Mouse (Mus musculus): Measurements from ENCODE around the gene Fmn2. TPM values are rescaled to one million over a fixed set of nuclear protein-coding genes. Genes with fewer than 3 reads are reported as not detected.

Fmn2 gene
- polyA plus RNA-seq, 1 experiment from 2014 or later: 9.6 TPM

GRCm38 (mm10) chr1:174719729-174720458 is 218.3 kb downstream of the Fmn2 start:
- H3K9me3 ChIP-seq (ENCODE audit: control insufficient read depth, low read length): no peaks in the 10 kb centered on the region
- ATAC-seq (ENCODE audit: low FRiP score) (peak; percentile 62; the same call in 1 of the 2 replicates), DNase-seq (ENCODE audit: low spot score) (no peak)
- H3K27me3 ChIP-seq (ENCODE audit: control insufficient read depth, insufficient read depth, low read length): no peaks in the 10 kb centered on the region
- H3K4me1 ChIP-seq (replicated peaks; ENCODE audit: control insufficient read depth, insufficient read depth, low read length): no peaks in the 10 kb centered on the region
- no peak overlapping the region for H3K9ac ChIP-seq
- no peak overlapping the region for H3K4me2 ChIP-seq (replicated peaks)
- 78% methylated on average over 12 of the region's 12 CpGs for WGBS
- peaks cover 14% of the 10 kb centered on the region for H3K36me3 ChIP-seq (replicated peaks; ENCODE audit: control insufficient read depth, insufficient read depth)
- no peak overlapping the region for H3K27ac ChIP-seq
- no peak overlapping the region for H3K4me3 ChIP-seq (replicated peaks; ENCODE audit: low read length)

DNA sequence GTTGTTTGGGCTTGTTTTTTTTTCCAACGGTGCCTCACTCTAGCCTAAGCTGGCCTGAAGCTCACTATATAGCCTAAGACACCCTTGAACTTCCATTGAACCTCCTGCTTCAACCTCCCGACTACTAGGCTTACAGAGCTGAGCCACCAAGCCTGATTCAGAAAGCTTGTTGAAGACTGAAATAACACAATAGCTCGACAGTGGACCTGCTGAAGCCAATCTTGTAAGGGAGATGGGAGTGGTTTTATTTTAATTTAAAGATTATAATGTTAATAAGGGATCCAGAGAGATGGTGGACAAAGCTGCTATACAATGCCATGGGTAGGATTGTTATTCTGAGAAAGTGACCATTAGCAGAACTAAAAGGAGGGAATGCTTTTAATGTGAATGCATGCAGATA is 227.1 kb downstream of the Fmn2 start:
- H3K27me3 ChIP-seq (ENCODE audit: control insufficient read depth, insufficient read depth, low read length): no peaks in the 10 kb centered on the region
- no peak overlapping the region for H3K27ac ChIP-seq
- no peaks in the 10 kb centered on the region for H3K36me3 ChIP-seq (replicated peaks; ENCODE audit: control insufficient read depth, insufficient read depth)
- H3K4me2 ChIP-seq (replicated peaks): no peak overlapping the region
- no peaks in the 10 kb centered on the region for H3K4me1 ChIP-seq (replicated peaks; ENCODE audit: control insufficient read depth, insufficient read depth, low read length)
- no peak for DNase-seq (ENCODE audit: low spot score)
- no peaks in the 10 kb centered on the region for H3K9me3 ChIP-seq (ENCODE audit: control insufficient read depth, low read length)
- no peak overlapping the region for H3K4me3 ChIP-seq (replicated peaks; ENCODE audit: low read length)
- WGBS: 88% methylated on average over 3 of the region's 3 CpGs
- ATAC-seq (ENCODE audit: low FRiP score): no peak
- no peak overlapping the region for H3K9ac ChIP-seq

DNA sequence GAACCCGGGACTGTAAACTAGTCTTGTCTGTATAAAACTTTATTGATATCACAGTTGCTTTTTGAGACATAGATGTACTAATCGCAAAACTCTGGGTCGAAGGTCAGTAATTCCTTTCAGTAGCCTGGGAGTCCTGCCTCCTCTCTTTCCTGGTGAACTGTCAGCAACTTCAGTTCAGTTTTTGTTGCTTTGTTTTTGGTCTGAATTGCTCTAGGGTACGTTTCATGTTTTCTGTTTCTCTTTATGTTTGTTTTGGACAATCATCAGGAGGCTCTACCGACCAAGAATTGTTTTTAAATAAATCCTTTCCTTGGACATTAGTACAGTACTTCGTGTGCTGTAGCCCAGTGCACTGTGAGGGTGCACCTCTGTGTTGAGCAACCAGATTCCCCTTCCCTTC is 231.1 kb downstream of the Fmn2 start:
- H3K4me1 ChIP-seq (replicated peaks; ENCODE audit: control insufficient read depth, insufficient read depth, low read length): no peaks in the 10 kb centered on the region
- H3K27me3 ChIP-seq (ENCODE audit: control insufficient read depth, insufficient read depth, low read length): no peaks in the 10 kb centered on the region
- no peak overlapping the region for H3K9ac ChIP-seq
- no peak for ATAC-seq (ENCODE audit: low FRiP score)
- 80% methylated on average over 6 of the region's 6 CpGs for WGBS
- no peak overlapping the region for H3K4me2 ChIP-seq (replicated peaks)
- no peak for DNase-seq (ENCODE audit: low spot score)
- no peak overlapping the region for H3K4me3 ChIP-seq (replicated peaks; ENCODE audit: low read length)
- no peaks in the 10 kb centered on the region for H3K9me3 ChIP-seq (ENCODE audit: control insufficient read depth, low read length)
- H3K27ac ChIP-seq: no peak overlapping the region
- H3K36me3 ChIP-seq (replicated peaks; ENCODE audit: control insufficient read depth, insufficient read depth): no peaks in the 10 kb centered on the region

- Histone ChIP-seq H3K27me3 (ENCODE audit: control insufficient read depth, insufficient read depth, low read length) (no peaks in the 10 kb centered on the region), H3K9ac (no peak overlapping the region), H3K4me3 (replicated peaks; ENCODE audit: low read length) (no peak overlapping the region), H3K27ac (no peak overlapping the region), H3K4me2 (replicated peaks) (no peak overlapping the region), H3K4me1 (replicated peaks; ENCODE audit: control insufficient read depth, insufficient read depth, low read length) (no peaks in the 10 kb centered on the region), H3K9me3 (ENCODE audit: control insufficient read depth, low read length) (no peaks in the 10 kb centered on the region), H3K36me3 (replicated peaks; ENCODE audit: control insufficient read depth, insufficient read depth) (no peaks in the 10 kb centered on the region)
- ATAC-seq (ENCODE audit: low FRiP score) (no peak), DNase-seq (ENCODE audit: low spot score) (no peak)
- WGBS: 94% methylated on average over 8 of the region's 8 CpGs
Observed at GRCm38 (mm10) chr1:174738958-174739357, 237.3 kb downstream of the Fmn2 start.

- no peak for DNase-seq (ENCODE audit: low spot score)
- Histone ChIP-seq H3K9ac (no peak overlapping the region), H3K4me2 (replicated peaks) (no peak overlapping the region), H3K27ac (no peak overlapping the region), H3K36me3 (replicated peaks; ENCODE audit: control insufficient read depth, insufficient read depth) (no peaks in the 10 kb centered on the region), H3K4me3 (replicated peaks; ENCODE audit: low read length) (no peak overlapping the region), H3K9me3 (ENCODE audit: control insufficient read depth, low read length) (no peaks in the 10 kb centered on the region), H3K27me3 (ENCODE audit: control insufficient read depth, insufficient read depth, low read length) (no peaks in the 10 kb centered on the region), H3K4me1 (replicated peaks; ENCODE audit: control insufficient read depth, insufficient read depth, low read length) (no peaks in the 10 kb centered on the region)
- ATAC-seq (ENCODE audit: low FRiP score): no peak
- WGBS: 82% methylated on average over 2 of the region's 2 CpGs
Observed at GRCm38 (mm10) chr1:174742667-174743066, 241.0 kb downstream of the Fmn2 start.

DNA sequence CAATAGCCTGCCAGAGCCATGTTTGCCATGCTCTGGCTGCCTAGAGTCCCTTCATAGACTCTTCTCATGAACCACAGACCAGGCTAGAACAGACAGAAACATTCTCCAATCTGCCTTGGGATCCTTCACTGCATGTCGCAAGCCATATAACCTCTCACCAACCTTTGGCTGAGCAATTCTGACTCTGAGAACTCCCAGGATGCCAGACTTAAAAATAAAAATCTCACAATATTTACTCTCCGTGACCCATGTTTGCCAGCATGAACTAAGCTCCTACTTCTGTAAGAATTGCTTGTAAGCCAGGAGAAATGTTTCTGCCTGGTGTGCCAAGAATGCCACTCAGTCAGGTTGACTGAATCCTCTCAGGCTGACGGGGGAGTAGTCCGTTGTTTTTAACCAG is 246.9 kb downstream of the Fmn2 start:
- no peaks in the 10 kb centered on the region for H3K27me3 ChIP-seq (ENCODE audit: control insufficient read depth, insufficient read depth, low read length)
- WGBS: 88% methylated on average over 4 of the region's 4 CpGs
- no peaks in the 10 kb centered on the region for H3K4me1 ChIP-seq (replicated peaks; ENCODE audit: control insufficient read depth, insufficient read depth, low read length)
- H3K9me3 ChIP-seq (ENCODE audit: control insufficient read depth, low read length): no peaks in the 10 kb centered on the region
- no peak for DNase-seq (ENCODE audit: low spot score)
- H3K27ac ChIP-seq: no peak overlapping the region
- no peaks in the 10 kb centered on the region for H3K36me3 ChIP-seq (replicated peaks; ENCODE audit: control insufficient read depth, insufficient read depth)
- no peak overlapping the region for H3K4me3 ChIP-seq (replicated peaks; ENCODE audit: low read length)
- ATAC-seq (ENCODE audit: low FRiP score): no peak
- no peak overlapping the region for H3K4me2 ChIP-seq (replicated peaks)
- H3K9ac ChIP-seq: no peak overlapping the region

DNA sequence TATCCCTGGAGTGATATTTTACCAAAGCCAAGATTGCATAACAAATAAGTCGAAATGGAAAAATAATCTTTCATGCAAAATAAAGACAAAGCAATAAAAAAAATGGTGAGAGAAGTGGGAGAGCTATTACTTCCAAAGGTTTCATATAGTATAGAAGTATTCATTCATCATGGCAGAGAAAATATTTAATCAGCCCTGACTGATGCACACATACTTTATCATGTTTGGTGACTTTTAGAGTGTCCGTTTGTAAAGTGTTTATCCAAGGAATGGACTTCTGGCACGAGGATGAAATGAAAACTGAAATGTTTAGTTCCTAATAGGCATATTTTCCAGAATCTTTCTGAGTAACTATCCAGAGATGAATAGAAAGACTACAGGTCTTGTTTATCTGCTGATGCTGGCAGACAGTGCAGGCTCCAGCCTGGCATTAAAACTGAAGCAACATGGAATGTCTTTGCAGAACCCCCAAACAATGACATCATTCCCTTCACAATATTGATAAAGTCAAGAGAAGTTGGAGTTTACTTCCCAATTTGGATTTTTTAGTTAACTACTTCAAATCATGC is 249.4 kb downstream of the Fmn2 start:
- H3K27me3 ChIP-seq (ENCODE audit: control insufficient read depth, insufficient read depth, low read length): no peaks in the 10 kb centered on the region
- no peak overlapping the region for H3K4me2 ChIP-seq (replicated peaks)
- WGBS: 89% methylated on average over 3 of the region's 3 CpGs
- no peaks in the 10 kb centered on the region for H3K9me3 ChIP-seq (ENCODE audit: control insufficient read depth, low read length)
- no peaks in the 10 kb centered on the region for H3K4me1 ChIP-seq (replicated peaks; ENCODE audit: control insufficient read depth, insufficient read depth, low read length)
- no peak overlapping the region for H3K4me3 ChIP-seq (replicated peaks; ENCODE audit: low read length)
- no peak overlapping the region for H3K9ac ChIP-seq
- ATAC-seq (ENCODE audit: low FRiP score) (no peak), DNase-seq (ENCODE audit: low spot score) (no peak)
- H3K27ac ChIP-seq: no peak overlapping the region
- no peaks in the 10 kb centered on the region for H3K36me3 ChIP-seq (replicated peaks; ENCODE audit: control insufficient read depth, insufficient read depth)

- H3K36me3 ChIP-seq (replicated peaks; ENCODE audit: control insufficient read depth, insufficient read depth): 0 out of 2 replicates have a peak, but pooled peaks cover 3% of the 10 kb centered on the region
- ATAC-seq (ENCODE audit: low FRiP score) (no peak), DNase-seq (ENCODE audit: low spot score) (no peak)
- no peak overlapping the region for H3K27ac ChIP-seq
- no peaks in the 10 kb centered on the region for H3K4me1 ChIP-seq (replicated peaks; ENCODE audit: control insufficient read depth, insufficient read depth, low read length)
- no peaks in the 10 kb centered on the region for H3K9me3 ChIP-seq (ENCODE audit: control insufficient read depth, low read length)
- 61% methylated on average over 6 of the region's 6 CpGs for WGBS
- H3K9ac ChIP-seq: no peak overlapping the region
- no peak overlapping the region for H3K4me2 ChIP-seq (replicated peaks)
- no peaks in the 10 kb centered on the region for H3K27me3 ChIP-seq (ENCODE audit: control insufficient read depth, insufficient read depth, low read length)
- no peak overlapping the region for H3K4me3 ChIP-seq (replicated peaks; ENCODE audit: low read length)
Observed at GRCm38 (mm10) chr1:174759354-174759753, 257.7 kb downstream of the Fmn2 start.

DNA sequence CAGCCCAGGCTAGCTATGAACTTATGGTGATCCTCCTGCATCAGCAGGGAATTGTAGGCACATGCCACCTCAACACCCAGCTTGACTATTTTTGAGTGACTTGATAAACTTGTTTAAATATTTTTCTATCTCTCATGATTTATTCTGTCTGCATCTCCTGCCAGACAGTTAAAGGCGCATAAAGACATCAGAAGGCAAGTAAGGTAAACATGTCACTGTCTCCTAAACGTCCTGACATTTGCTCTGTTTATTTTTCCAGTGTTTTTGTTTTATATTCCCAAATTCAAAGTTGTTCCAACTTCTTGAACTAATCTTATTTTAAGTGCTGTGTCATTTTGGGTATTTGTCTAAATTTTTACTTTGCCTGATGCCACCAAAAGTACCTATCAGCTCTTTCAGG is 264.1 kb downstream of the Fmn2 start:
- Histone ChIP-seq H3K9ac (no peak overlapping the region), H3K36me3 (replicated peaks; ENCODE audit: control insufficient read depth, insufficient read depth) (0 out of 2 replicates have a peak, but pooled peaks cover 3% of the 10 kb centered on the region), H3K27ac (no peak overlapping the region), H3K27me3 (ENCODE audit: control insufficient read depth, insufficient read depth, low read length) (no peaks in the 10 kb centered on the region), H3K4me3 (replicated peaks; ENCODE audit: low read length) (no peak overlapping the region), H3K9me3 (ENCODE audit: control insufficient read depth, low read length) (no peaks in the 10 kb centered on the region), H3K4me2 (replicated peaks) (no peak overlapping the region), H3K4me1 (replicated peaks; ENCODE audit: control insufficient read depth, insufficient read depth, low read length) (no peaks in the 10 kb centered on the region)
- ATAC-seq (ENCODE audit: low FRiP score) (no peak), DNase-seq (ENCODE audit: low spot score) (no peak)
- WGBS: 69% methylated on average over 2 of the region's 2 CpGs
